Mouse (Mus musculus): ENCODE data around the gene Nipsnap1.

- TF ChIP-seq CTCF (IDR thresholded peaks at IDR 0.05; ENCODE audit: control insufficient read depth, insufficient read depth, insufficient read length), result no peak
- TF ChIP-seq MYOG (IDR thresholded peaks at IDR 0.05; ENCODE audit: control insufficient read depth, extremely low read depth, insufficient read length), result no peak
- no peak for TF ChIP-seq MAX (IDR thresholded peaks at IDR 0.05)
- TF ChIP-seq CEBPB (IDR thresholded peaks at IDR 0.05; ENCODE audit: low read depth), result no peak
- TF ChIP-seq USF1 (IDR thresholded peaks at IDR 0.05; ENCODE audit: low read depth), result no peak
- no peak for TF ChIP-seq FOSL1 (IDR thresholded peaks at IDR 0.05; ENCODE audit: insufficient read depth, low read length, poor library complexity, severe bottlenecking)
Observed at GRCm38 (mm10) chr11:4873755-4874475, at the start of gene Nipsnap1.

Data from C2C12 (cell line).